Mouse (Mus musculus): ENCODE measurements around the gene A530016L24Rik. TPM values are rescaled to one million over a fixed set of nuclear protein-coding genes. Genes with fewer than 3 reads are reported as not detected.

Gene A530016L24Rik
- polyA plus RNA-seq, 1 experiment from 2014 or later = not detected

DNA sequence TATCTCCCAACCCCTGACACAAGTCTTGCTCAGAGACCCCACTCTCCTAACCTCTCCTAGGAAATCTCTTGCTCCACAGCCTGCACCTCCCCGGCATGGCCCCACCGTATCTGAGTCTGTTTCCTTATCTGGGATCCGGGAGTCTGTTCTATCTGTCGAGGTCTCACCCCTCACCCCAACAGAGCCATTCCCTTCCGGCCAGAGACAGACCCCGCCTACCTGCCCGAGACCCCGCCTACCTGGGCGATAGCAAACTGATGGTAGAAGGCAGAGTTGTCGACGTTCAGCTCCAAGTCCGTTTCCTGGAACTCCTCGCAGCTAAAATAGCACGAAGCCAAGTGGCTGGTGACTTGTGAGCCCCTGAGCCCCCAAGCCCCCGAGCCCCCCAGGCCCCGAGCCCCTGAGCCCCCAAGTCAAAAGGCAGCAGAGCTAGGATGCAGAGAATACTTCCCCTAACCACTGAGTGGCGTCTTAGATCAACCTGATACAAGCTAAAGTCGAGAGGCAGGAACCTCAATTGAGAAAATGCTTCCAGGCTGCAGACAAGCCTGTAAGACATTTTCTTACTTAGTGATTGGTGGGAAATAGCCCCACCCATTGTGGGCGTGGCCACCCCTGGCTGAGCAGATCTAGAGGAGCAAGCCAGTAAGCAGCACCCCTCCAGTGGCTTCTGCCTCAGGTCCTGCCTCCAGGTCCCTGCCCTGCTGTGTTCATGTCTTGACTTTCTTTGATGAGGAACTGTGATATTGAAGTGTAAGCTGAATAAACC lies 13.9 kb downstream of the A530016L24Rik start:
- Histone ChIP-seq H3K27ac (replicated peaks) (no peak overlapping the region), H3K4me2 (replicated peaks) (no peak overlapping the region), H3K4me1 (peaks cover 30% of the 10 kb centered on the region), H3K9ac (replicated peaks) (no peak overlapping the region), H3K4me3 (no peak overlapping the region), H3K27me3 (peaks cover 15% of the 10 kb centered on the region), H3K9me3 (no peaks in the 10 kb centered on the region), H3K36me3 (no peaks in the 10 kb centered on the region)
- WGBS = 43% methylated on average over 19 of the region's 19 CpGs
- ATAC-seq (ENCODE audit: low FRiP score, low read depth) = no peak

DNA sequence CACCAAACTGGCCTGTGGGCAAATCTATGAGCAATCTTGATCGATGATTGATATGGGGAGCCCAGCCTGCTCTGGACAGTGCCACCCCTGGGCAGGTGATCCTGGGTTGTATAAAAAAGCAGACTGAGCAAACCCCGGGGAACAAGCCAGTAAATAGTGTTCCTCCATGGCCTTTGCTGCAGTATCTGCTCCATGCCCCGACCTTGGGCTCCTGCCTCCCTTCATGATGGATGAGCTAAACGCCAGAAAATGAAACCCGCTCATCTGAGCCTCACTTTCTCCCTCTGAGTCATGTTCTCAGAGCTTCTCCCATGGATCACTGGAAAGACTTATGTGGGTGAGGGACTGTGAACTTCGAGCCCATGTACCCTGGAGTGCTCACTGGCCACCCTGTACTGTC lies 17.0 kb downstream of the A530016L24Rik start:
- no peaks in the 10 kb centered on the region for H3K9me3 ChIP-seq
- no peak overlapping the region for H3K9ac ChIP-seq (replicated peaks)
- H3K36me3 ChIP-seq = no peaks in the 10 kb centered on the region
- no peak overlapping the region for H3K4me3 ChIP-seq
- H3K27me3 ChIP-seq = peaks cover 39% of the 10 kb centered on the region
- WGBS = 76% methylated on average over 6 of the region's 6 CpGs
- no peak overlapping the region for H3K4me2 ChIP-seq (replicated peaks)
- H3K4me1 ChIP-seq = peaks cover 44% of the 10 kb centered on the region
- ATAC-seq (ENCODE audit: low FRiP score, low read depth) = no peak
- no peak overlapping the region for H3K27ac ChIP-seq (replicated peaks)

DNA sequence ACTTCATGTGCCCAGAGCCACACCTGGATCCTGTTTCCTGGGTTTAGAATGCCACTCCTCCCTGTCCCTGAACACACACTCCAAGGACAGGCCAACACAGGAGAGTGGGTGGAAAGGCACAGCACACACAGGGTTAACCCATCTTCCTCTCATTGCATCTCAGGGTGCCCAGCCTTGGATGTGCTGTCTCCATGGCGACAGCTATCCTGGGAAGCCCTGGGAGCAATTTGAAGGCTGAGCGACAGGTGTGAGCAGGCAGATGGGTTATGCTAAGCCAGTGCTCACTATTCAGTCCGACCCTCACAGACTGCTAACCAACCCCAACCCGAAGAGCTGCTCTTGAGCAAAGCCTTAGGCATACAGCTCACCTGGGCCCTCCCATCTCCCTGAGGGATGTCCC lies 18.0 kb downstream of the A530016L24Rik start:
- Histone ChIP-seq H3K9ac (replicated peaks) (no peak overlapping the region), H3K4me1 (peaks cover 39% of the 10 kb centered on the region), H3K4me3 (no peak overlapping the region), H3K9me3 (no peaks in the 10 kb centered on the region), H3K36me3 (no peaks in the 10 kb centered on the region), H3K27me3 (peaks cover 48% of the 10 kb centered on the region), H3K27ac (replicated peaks) (peak overlapping the region; percentile 68), H3K4me2 (replicated peaks) (peak overlapping the region; percentile 14; the same call in 1 of the 2 replicates)
- 26% methylated on average over 4 of the region's 4 CpGs for WGBS
- peak; percentile 75 for ATAC-seq (ENCODE audit: low FRiP score, low read depth)

DNA sequence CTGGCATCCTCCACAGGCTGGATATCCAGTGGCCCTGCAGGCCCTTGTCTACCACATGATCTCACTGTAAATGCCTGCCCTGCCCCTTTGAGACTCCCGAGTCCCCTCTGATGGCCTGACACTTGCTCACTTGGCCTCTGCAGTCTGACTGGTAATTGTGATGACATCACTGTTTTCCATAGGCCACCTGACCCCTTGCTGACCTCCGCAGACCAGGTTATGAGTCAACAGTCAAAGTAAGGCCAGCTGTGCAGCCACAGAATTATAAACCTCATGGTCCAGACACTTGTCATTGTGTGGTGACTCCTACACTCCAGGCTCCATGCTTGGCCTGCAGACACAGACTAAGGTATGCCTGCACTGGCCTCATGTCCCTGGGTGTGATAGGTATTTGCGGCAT lies 18.7 kb downstream of the A530016L24Rik start:
- H3K4me3 ChIP-seq = no peak overlapping the region
- H3K27ac ChIP-seq (replicated peaks) = peak overlapping the region; percentile 68
- WGBS = 82% methylated on average over 3 of the region's 3 CpGs
- ATAC-seq (ENCODE audit: low FRiP score, low read depth) = no peak
- no peak overlapping the region for H3K4me2 ChIP-seq (replicated peaks)
- no peak overlapping the region for H3K9ac ChIP-seq (replicated peaks)
- no peaks in the 10 kb centered on the region for H3K36me3 ChIP-seq
- H3K9me3 ChIP-seq = no peaks in the 10 kb centered on the region
- peaks cover 55% of the 10 kb centered on the region for H3K27me3 ChIP-seq
- H3K4me1 ChIP-seq = peaks cover 37% of the 10 kb centered on the region

DNA sequence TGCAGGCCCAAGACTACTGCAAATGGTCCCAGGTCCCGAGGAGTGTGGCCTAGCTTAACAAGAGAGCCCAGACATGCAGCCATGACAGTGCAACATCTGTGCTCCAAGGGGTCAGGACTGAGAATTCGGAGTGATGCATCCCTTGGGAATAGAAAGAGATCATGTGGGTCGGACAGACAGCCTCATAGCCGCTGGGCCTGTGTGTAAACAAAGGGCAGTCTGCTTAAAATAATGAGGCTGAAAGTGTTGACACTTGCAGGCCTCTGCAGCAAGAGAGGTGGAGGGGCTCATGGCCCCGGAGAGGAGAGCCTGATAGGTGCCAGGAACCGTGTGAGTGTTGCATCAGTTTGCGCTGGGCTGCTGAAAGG lies 21.1 kb downstream of the A530016L24Rik start:
- 24% methylated on average over 7 of the region's 7 CpGs for WGBS
- peak overlapping the region; percentile 76 for H3K27ac ChIP-seq (replicated peaks)
- ATAC-seq (ENCODE audit: low FRiP score, low read depth) = no peak
- peaks cover 62% of the 10 kb centered on the region for H3K27me3 ChIP-seq
- H3K9ac ChIP-seq (replicated peaks) = peak overlapping the region; percentile 34; the same call in 1 of the 2 replicates
- H3K4me1 ChIP-seq = peaks cover 37% of the 10 kb centered on the region
- H3K9me3 ChIP-seq = no peaks in the 10 kb centered on the region
- no peaks in the 10 kb centered on the region for H3K36me3 ChIP-seq
- H3K4me2 ChIP-seq (replicated peaks) = peak overlapping the region; percentile 55
- H3K4me3 ChIP-seq = peak overlapping the region; percentile 37

DNA sequence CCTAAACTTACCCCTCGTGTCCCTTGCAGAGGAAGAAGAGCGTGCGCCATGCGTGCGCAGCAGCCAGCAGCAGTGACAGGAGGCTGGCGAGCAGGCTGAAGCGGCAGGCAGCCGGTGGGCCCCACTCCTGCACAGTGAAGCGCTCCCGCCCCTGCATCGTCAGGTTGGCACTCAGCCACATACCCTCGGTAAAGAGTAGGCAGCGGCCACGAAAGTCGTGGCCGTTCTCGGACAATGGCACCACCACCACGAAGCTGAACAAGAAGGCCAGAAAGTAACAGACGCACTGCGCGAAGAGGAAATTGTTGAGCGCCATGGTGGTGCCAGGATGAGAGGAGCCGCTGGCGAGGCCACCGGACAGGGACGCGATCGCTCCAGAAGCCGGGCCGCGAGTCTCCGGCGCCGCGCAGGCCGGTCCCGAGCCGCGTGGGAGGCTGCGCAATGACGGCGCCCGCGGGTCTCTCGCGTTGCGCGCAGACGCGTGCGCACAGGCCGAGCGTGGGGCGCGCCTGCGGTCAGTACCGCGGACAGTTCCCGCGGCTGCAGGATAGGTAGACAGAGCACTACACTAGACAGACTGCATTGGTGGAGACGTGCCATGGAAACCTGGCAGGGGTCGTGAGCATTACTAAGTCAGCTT lies 21.6 kb downstream of the A530016L24Rik start:
- peak; percentile 45; the same call in 1 of the 2 replicates for ATAC-seq (ENCODE audit: low FRiP score, low read depth)
- WGBS = 2% methylated on average over 62 of the region's 62 CpGs
- peak overlapping the region; percentile 34; the same call in 1 of the 2 replicates for H3K9ac ChIP-seq (replicated peaks)

DNA sequence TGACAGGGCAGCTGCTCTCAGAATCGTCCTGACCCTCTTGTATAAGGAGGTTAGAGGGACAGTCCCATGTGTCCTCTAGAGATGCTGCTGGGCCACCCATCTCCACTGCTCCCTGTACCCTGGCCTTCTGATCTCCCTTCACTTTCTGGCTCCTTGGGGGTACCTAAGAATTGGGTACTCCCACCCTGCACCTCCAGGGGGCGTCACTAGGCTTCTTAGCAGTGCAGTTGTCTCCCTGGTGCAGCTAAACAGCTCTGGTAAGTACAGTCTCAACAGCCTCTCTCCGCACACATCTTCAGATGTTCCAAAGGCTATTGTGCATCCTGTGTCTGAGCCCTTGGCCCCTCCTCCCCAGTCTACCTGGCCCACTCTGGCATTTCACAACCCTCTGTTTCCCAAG lies 25.6 kb downstream of the A530016L24Rik start:
- Histone ChIP-seq H3K9ac (replicated peaks) (no peak overlapping the region), H3K4me2 (replicated peaks) (no peak overlapping the region), H3K4me1 (peaks cover 36% of the 10 kb centered on the region), H3K9me3 (no peaks in the 10 kb centered on the region), H3K27ac (replicated peaks) (no peak overlapping the region), H3K4me3 (no peak overlapping the region), H3K36me3 (no peaks in the 10 kb centered on the region), H3K27me3 (peaks cover 53% of the 10 kb centered on the region)
- no peak for ATAC-seq (ENCODE audit: low FRiP score, low read depth)
- 60% methylated on average over 3 of the region's 3 CpGs for WGBS

More for the DNA sequence above, 21.6 kb downstream of the A530016L24Rik start:
- peak overlapping the region; percentile 37 for H3K4me3 ChIP-seq
- no peaks in the 10 kb centered on the region for H3K36me3 ChIP-seq
- H3K4me1 ChIP-seq = peaks cover 37% of the 10 kb centered on the region
- peaks cover 65% of the 10 kb centered on the region for H3K27me3 ChIP-seq
- H3K4me2 ChIP-seq (replicated peaks) = peak overlapping the region; percentile 55
- peak overlapping the region; percentile 76 for H3K27ac ChIP-seq (replicated peaks)
- no peaks in the 10 kb centered on the region for H3K9me3 ChIP-seq

DNA sequence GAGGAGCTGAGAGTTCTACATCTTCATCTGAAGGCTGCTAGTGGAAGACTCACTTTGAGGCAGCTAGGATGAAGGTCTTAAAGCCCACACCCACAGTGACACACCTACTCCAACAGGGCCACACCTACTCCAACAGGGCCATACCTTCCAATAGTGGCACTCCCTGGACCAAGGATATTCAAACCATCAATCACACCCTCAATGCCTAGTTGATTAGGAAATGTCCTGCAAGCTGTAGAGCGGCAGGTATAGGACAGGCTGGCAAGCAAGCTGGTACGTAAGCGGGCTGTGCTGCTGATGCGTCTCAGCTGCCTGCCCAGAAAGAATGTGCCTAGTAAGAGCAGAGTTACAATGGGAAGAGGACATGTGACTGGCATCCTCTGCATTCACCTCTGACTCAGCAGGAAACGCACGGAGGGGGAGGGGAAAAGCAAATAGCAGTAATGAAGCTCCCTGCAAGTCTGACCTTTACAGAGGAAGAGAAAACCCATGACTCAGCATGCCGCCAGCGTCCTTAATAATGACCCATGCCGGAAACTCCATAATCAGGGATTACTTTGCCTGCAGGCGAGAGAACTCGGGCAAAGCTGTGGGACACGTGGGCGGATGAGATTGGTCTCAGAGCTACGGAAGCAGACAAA lies 27.6 kb downstream of the A530016L24Rik start, which contains the start of gene Tmem179:
Tmem179 (minus strand) TSS at position 51 of the 641 bp plus-strand sequence.
- no peak within 1 kb of the TSS for H3K9ac ChIP-seq (replicated peaks)
- WGBS = 9% methylated on average over 14 of the region's 14 CpGs
- no peak within 1 kb of the TSS for H3K4me3 ChIP-seq
- H3K27ac ChIP-seq (replicated peaks) = peak within 1 kb of the TSS; percentile 26; the same call in 1 of the 2 replicates
- H3K9me3 ChIP-seq = no peaks in the 10 kb centered on the region
- H3K36me3 ChIP-seq = no peaks in the 10 kb centered on the region
- peak within 1 kb of the TSS; percentile 27 for H3K4me2 ChIP-seq (replicated peaks)
- H3K27me3 ChIP-seq = peaks cover 35% of the 10 kb centered on the region
- ATAC-seq (ENCODE audit: low FRiP score, low read depth) = peak; percentile 60
- peaks cover 20% of the 10 kb centered on the region for H3K4me1 ChIP-seq

DNA sequence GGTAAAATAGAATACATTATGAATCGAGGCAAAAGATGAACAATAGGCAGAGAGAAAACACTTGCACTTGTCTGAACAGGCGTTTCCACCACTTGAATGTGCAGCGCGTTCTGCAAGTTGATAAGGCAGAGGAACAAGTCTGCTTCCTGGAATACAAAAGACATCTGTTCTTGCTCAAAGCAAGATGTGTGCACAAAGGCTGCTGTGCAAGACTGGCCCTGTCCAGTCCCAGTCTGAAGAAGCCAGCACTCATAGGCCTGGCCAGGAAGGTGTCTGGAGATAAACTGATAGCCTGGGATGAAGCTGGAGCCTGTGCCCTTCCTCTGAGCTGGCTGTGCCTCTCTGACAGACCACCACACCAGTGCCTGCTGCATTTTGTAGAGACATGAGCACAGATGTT lies 28.9 kb downstream of the A530016L24Rik start:
- Histone ChIP-seq H3K27ac (replicated peaks) (no peak overlapping the region), H3K4me3 (no peak overlapping the region), H3K4me2 (replicated peaks) (no peak overlapping the region), H3K9me3 (no peaks in the 10 kb centered on the region), H3K36me3 (no peaks in the 10 kb centered on the region), H3K4me1 (peaks cover 20% of the 10 kb centered on the region), H3K9ac (replicated peaks) (no peak overlapping the region), H3K27me3 (peaks cover 31% of the 10 kb centered on the region)
- 40% methylated on average over 4 of the region's 4 CpGs for WGBS
- ATAC-seq (ENCODE audit: low FRiP score, low read depth) = no peak

DNA sequence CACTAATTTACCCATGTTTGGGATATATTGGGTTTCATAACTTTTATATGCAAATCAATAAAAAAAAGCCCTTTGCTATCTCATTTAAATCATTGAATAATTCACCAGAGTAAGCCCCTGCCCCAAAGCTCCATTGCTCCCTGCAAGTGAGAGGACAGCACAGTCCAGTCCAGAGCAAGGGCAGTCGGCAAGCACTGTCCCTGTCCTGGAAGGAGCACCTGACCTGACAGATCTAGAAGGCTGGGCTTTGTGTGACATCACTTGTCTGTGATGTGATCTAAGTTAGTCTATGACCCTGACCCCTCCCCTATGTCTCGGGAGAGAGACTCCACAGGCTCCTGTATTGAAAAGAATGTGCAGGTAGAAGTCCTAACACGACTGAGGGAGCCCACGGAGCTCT lies 44.5 kb downstream of the A530016L24Rik start:
- H3K27me3 ChIP-seq = peaks cover 40% of the 10 kb centered on the region
- H3K9me3 ChIP-seq = no peaks in the 10 kb centered on the region
- WGBS = 68% methylated on average over 4 of the region's 4 CpGs
- H3K4me2 ChIP-seq (replicated peaks) = no peak overlapping the region
- ATAC-seq (ENCODE audit: low FRiP score, low read depth) = no peak
- H3K27ac ChIP-seq (replicated peaks) = no peak overlapping the region
- no peaks in the 10 kb centered on the region for H3K4me1 ChIP-seq
- no peak overlapping the region for H3K4me3 ChIP-seq
- H3K36me3 ChIP-seq = no peaks in the 10 kb centered on the region
- H3K9ac ChIP-seq (replicated peaks) = no peak overlapping the region

DNA sequence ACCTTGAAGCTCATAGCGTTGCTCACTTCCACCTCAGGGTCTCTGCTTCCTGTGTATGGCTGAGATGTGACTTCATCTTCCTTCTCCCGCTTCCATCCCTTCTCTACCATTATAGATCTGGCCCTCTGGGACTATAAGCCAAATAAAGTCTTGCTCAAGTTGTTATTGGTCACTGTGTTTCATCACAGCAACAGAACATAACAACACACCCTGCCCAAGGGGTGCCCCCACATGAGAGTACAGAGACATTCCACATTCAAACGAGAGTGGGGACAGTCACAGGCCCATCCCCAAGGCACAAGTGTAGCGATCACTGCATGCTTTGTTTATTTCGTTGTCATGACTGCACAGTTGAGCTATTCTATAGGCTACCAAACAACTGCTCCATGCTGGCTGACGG lies 48.0 kb downstream of the A530016L24Rik start:
- Histone ChIP-seq H3K4me3 (no peak overlapping the region), H3K4me1 (peaks cover 24% of the 10 kb centered on the region), H3K27me3 (peaks cover 53% of the 10 kb centered on the region), H3K9me3 (no peaks in the 10 kb centered on the region), H3K4me2 (replicated peaks) (no peak overlapping the region), H3K36me3 (no peaks in the 10 kb centered on the region), H3K27ac (replicated peaks) (no peak overlapping the region), H3K9ac (replicated peaks) (no peak overlapping the region)
- ATAC-seq (ENCODE audit: low FRiP score, low read depth) = no peak
- 84% methylated on average over 6 of the region's 6 CpGs for WGBS

DNA sequence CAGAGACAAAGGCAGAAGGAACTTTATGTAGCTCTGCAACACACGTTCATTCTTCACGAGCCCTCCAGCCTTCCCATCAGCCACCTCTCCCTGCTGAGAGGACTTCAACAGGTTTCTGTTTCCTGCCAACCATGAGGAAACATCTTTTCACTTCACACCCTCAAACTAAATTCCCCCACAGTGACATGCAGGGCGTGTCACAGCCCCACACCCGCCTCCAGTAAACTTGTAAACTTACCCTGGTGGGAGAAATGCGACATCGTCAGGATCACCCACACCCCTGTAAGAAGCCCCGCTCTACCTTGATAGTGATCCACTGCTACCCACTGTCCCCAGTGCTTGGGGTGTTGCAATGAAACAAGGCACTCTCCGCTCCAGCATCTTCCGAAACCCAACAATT lies 49.1 kb downstream of the A530016L24Rik start:
- no peaks in the 10 kb centered on the region for H3K9me3 ChIP-seq
- H3K9ac ChIP-seq (replicated peaks) = no peak overlapping the region
- no peak overlapping the region for H3K4me2 ChIP-seq (replicated peaks)
- peaks cover 53% of the 10 kb centered on the region for H3K27me3 ChIP-seq
- no peak overlapping the region for H3K4me3 ChIP-seq
- no peak overlapping the region for H3K27ac ChIP-seq (replicated peaks)
- ATAC-seq (ENCODE audit: low FRiP score, low read depth) = no peak
- 88% methylated on average over 9 of the region's 9 CpGs for WGBS
- peaks cover 31% of the 10 kb centered on the region for H3K4me1 ChIP-seq
- H3K36me3 ChIP-seq = no peaks in the 10 kb centered on the region

Measured in midbrain, embryonic 12.5 days (tissue).